Mouse (Mus musculus) olfactory bulb, adult 2 months (tissue): ENCODE measurements at regions not wholly inside any gene's neighbourhood (a gene's known extent, or its start where the extent isn't known, plus 50 kb on each side); places are given as distances from the start of the nearest gene placed in this dataset.

Experiments used
- CTCF ChIP-seq: fragments of 200-500 bp; IDR thresholded peaks from 2 replicates; pipeline ENCODE4 v1.5.1; 2012; ENCODE audit warnings: low read depth, mild to moderate bottlenecking, low read length, moderate library complexity; ENCODE audit not compliant: insufficient read depth
- POLR2A ChIP-seq: fragments of 200-500 bp; IDR thresholded peaks from 2 replicates; pipeline ENCODE4 v1.6.1; 2012; ENCODE audit warnings: mild to moderate bottlenecking, low read depth, low read length, moderate library complexity; ENCODE audit not compliant: insufficient read depth

- TF ChIP-seq CTCF (no peak), POLR2A (no peak)
These were observed 54.2 kb upstream of the Syt13 start for GRCm38 (mm10) chr2:92860502-92861197.
